Mouse (Mus musculus) splenic B cell, adult 2 months (primary cell): ENCODE results near the gene Paqr4.

ENCODE experiments used
- DNase-seq: peaks from one replicate; pipeline ENCODE4 v3.0.0-alpha.2; 2011; ENCODE audit warnings: low read depth, low spot score
- H3K27me3 ChIP-seq: 2 replicates; pipeline ENCODE4 v1.6.1; 2012; ENCODE audit warnings: mild to moderate bottlenecking, low read length, moderate library complexity, mixed read lengths; ENCODE audit not compliant: control insufficient read depth, poor library complexity, insufficient read depth, severe bottlenecking
- H3K36me3 ChIP-seq: 2 replicates; pipeline ENCODE4 v1.6.1; 2012; ENCODE audit warnings: mild to moderate bottlenecking, low read length, moderate library complexity, mixed read lengths; ENCODE audit not compliant: control insufficient read depth, poor library complexity, insufficient read depth, severe bottlenecking

Gene Paqr4

GRCm38 (mm10) chr17:23744651-23745050 lies 4.0 kb upstream of the Paqr4 start:
- no peak for DNase-seq
- Histone ChIP-seq H3K27me3 (no peaks in the 10 kb centered on the region), H3K36me3 (no peaks in the 10 kb centered on the region)

- Histone ChIP-seq H3K27me3 (no peaks in the 10 kb centered on the region), H3K36me3 (no peaks in the 10 kb centered on the region)
- DNase-seq: no peak
Measured at GRCm38 (mm10) chr17:23744076-23744475, 3.4 kb upstream of the Paqr4 start.

- H3K36me3 ChIP-seq: no peaks in the 10 kb centered on the region
- no peak for DNase-seq
- H3K27me3 ChIP-seq: no peaks in the 10 kb centered on the region
Measured at GRCm38 (mm10) chr17:23742941-23743340, 2.3 kb upstream of the Paqr4 start.

DNA sequence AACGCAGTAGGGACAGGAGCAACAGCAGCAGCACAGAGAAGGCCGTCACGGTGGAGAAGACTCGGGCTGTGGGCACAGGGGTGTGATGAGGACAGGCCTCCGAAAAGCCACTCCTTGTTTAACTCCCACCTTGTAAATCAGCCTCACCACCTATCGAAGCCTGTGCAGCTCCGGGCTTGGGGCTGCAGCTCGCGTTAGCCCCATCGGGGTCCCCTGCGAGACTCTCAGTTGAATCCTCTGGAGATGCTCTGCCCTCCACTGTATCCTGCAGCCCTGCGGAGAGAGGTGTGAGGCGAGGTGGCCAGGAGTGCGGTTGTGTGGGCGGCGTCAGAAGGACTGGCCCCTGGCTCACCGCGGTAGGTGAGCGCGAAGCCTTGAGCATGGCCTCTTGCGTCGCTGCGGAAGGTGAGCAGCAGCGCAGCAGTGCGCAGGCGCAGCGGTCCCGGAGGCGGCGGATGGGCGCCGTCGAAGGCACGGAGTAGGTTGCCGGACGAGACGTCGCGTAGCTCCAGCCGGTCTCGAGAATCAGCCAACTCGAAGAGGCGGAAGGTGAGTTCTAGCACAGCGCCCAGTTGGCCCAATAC lies 1.6 kb upstream of the Paqr4 start:
- no peaks in the 10 kb centered on the region for H3K36me3 ChIP-seq
- DNase-seq: peak; percentile 73
- no peaks in the 10 kb centered on the region for H3K27me3 ChIP-seq

DNA sequence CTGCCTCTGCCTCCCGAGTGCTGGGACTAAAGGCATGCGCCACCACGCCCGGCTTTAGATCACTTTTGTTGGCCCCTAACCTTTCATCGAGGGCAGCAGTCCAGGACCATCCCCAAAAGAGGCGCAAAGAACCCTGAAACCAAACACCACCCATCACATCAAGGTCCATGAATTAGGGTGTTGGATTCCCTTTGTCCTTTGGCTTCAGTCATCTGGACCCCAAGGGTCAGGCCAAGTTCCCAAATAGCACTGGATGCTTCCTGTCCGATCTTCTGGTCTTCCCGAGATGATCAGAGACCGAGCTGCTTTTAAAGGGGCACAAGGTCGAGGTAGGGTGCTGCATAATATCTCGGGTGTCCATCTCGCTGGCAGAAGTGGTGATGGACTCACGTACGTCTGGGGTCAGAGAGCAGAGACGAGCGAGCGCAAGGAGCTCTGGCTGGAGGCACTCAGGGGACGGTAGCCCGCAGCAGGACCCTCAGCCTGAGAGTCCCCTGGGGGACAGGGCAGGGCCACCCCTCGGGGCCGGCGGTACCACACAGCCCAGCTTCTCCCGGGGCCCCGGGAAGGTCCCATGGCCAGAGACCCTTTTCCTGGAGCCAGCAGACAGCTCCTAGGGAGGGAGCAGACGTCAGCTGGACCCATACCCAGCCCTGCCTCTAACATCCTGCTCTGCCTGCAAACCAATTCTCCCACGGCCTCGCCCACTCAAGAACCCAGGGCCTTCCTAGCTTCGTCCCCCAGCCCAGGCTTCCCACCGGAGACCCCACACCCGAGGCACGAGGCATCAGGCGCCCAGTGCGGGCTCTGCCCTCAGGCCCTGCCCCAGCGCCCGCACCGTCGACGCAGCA lies 917 bp upstream of the Paqr4 start:
- Histone ChIP-seq H3K36me3 (no peaks in the 10 kb centered on the region), H3K27me3 (no peaks in the 10 kb centered on the region)
- no peak for DNase-seq

DNA sequence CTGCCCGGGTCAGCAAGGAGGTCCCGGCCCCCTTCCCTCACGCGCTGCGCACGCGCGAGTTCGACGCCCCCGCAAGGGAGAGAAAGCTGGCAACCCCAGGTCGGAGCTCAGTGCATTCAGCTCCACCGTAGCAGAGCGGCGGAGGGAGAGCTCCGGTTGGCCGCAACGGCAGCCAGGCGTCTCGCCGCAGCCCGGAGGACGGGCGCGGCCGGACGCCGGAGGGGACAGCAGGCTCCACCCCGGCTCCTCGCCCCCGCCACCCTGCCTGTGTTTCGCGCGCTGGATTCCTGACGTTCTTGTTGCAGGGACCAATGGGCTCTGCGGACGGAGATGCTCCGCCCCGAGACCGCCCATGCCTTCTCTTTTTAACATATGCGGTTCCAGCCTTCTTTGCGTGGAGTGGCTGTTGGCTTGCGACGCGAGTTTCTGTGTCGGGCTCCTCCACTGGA lies 507 bp downstream of the Paqr4 start:
- no peaks in the 10 kb centered on the region for H3K27me3 ChIP-seq
- H3K36me3 ChIP-seq: no peaks in the 10 kb centered on the region
- peak; percentile 83 for DNase-seq

GRCm38 (mm10) chr17:23739202-23740135 lies 1.2 kb downstream of the Paqr4 start:
- peak; percentile 24 for DNase-seq
- Histone ChIP-seq H3K27me3 (no peaks in the 10 kb centered on the region), H3K36me3 (no peaks in the 10 kb centered on the region)

DNA sequence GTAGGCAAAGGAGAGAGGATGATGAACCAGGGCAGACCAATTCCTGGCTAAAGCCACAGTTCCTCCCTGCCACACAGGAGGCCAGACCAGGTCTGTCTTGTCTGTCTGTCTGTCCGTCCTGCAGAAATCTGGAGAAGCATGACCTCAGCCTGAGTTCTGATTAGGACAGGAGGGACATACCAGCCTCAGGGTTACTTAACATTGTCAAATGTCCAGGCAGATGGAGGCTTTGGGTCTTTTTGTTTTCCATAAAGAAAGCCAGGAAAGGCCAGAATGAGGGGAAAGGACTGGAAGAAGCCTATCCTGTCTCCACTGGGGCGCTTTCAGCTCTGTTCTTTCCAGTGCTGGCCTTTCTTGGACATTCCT lies 1.8 kb downstream of the Paqr4 start:
- H3K36me3 ChIP-seq: no peaks in the 10 kb centered on the region
- H3K27me3 ChIP-seq: no peaks in the 10 kb centered on the region
- DNase-seq: no peak

- H3K27me3 ChIP-seq: no peaks in the 10 kb centered on the region
- DNase-seq: no peak
- no peaks in the 10 kb centered on the region for H3K36me3 ChIP-seq
Measured at GRCm38 (mm10) chr17:23737493-23738445, 2.9 kb downstream of the Paqr4 start.

DNA sequence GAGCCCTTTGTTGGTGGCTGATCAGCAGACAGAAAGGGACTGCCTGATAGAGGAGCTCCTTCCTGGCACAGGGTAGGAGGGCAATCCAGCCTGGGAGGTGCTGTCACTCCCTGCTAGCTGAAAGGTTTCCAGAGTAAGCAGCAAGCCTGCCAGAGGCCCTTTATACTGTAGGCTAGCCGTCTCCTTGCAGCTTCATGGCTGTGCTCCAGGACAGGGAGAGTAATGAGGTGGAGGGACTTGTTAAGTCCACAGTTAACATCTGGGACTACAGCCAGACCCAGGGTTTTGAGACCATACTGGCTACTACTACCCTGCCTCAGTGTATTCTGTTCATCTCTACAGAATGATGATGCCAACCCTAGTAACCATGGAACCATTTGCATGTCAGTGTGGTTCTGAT lies 6.3 kb downstream of the Paqr4 start:
- H3K36me3 ChIP-seq: peaks cover 1% of the 10 kb centered on the region

GRCm38 (mm10) chr17:23730441-23730840 lies 10.2 kb downstream of the Paqr4 start:
- DNase-seq: no peak
- H3K27me3 ChIP-seq: peaks cover 1% of the 10 kb centered on the region; the same call in 1 of the 2 replicates
- peaks cover 1% of the 10 kb centered on the region for H3K36me3 ChIP-seq

More for the DNA sequence above, 6.3 kb downstream of the Paqr4 start:
- no peak for DNase-seq
- H3K27me3 ChIP-seq: peaks cover 1% of the 10 kb centered on the region; the same call in 1 of the 2 replicates

DNA sequence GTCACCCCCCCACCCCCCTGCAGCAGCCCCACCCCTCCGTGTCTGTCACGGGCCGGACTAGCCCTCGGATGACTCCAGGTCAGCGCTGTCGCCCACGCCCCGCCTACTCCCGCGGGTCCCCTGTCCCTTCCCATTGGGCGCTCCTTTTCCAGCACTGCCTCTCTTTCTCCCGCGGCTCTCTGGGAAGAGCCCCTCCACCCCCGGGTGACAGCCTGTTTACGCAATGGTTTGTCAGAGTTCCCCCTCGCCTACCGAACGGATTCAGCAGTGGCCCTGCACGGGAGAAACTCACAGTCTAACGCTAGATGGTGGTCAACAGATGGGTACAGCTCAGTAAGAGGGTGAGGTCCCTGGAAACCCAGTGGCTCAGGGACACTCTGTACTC lies 13.9 kb downstream of the Paqr4 start:
- Histone ChIP-seq H3K27me3 (peaks cover 1% of the 10 kb centered on the region; the same call in 1 of the 2 replicates), H3K36me3 (peaks cover 1% of the 10 kb centered on the region)
- DNase-seq: peak; percentile 50

- H3K36me3 ChIP-seq: no peaks in the 10 kb centered on the region; the same call in 1 of the 2 replicates
- no peaks in the 10 kb centered on the region for H3K27me3 ChIP-seq
- DNase-seq: peak; percentile 95
Measured at GRCm38 (mm10) chr17:23725999-23726757, 14.5 kb downstream of the Paqr4 start, which contains the start of gene Pkmyt1. Pkmyt1 (plus strand) TSS chr17:23726336.
